Mouse (Mus musculus): ENCODE data around the gene Gm13287. TPM values are rescaled to one million over a fixed set of nuclear protein-coding genes. Genes with fewer than 3 reads are reported as not detected.
"Not testable (repeated sequence)": the region's sequence is repeated elsewhere in the genome, so short reads cannot be mapped to it uniquely, and the experiment has no call there.

Gm13287 gene
- total RNA-seq (2021), result not detected
- long read RNA-seq, experiment 1, result 0 reads
- long read RNA-seq, experiment 2, result 0 reads

GRCm38 (mm10) chr4:88802954-88803353, at the start of gene Gm13287:
TSS of gene Gm13287 (plus strand) at chr4:88803254.
- DNase-seq; intact Hi-C loops (cut with DNase I): not testable (repeated sequence)

- DNase-seq, result peak; percentile 59 to 71
- intact Hi-C loops (cut with DNase I), result not testable (repeated sequence)
Observed at GRCm38 (mm10) chr4:88754818-88755340, 48.2 kb upstream of the Gm13287 start, which contains the start of gene Gm13271. TSS of gene Gm13271 (plus strand) at chr4:88754868.

- DNase-seq, result peak in 1 of 2 experiments; percentile 25
- intact Hi-C loops (cut with DNase I), result not testable (repeated sequence)
Observed at GRCm38 (mm10) chr4:88756581-88757513, 46.2 kb upstream of the Gm13287 start.

GRCm38 (mm10) chr4:88757628-88758031, 45.4 kb upstream of the Gm13287 start:
- intact Hi-C loops (cut with DNase I), result not testable (repeated sequence)
- DNase-seq, result peak; percentile 74 to 90

- DNase-seq; intact Hi-C loops (cut with DNase I): not testable (repeated sequence)
Observed at GRCm38 (mm10) chr4:88758751-88759150, 44.3 kb upstream of the Gm13287 start.

GRCm38 (mm10) chr4:88759610-88760268, 43.3 kb upstream of the Gm13287 start, which contains the start of gene Gm13283:
TSS of gene Gm13283 (plus strand) at chr4:88760119.
- intact Hi-C loops (cut with DNase I); DNase-seq: not testable (repeated sequence)

- intact Hi-C loops (cut with DNase I), result not testable (repeated sequence)
- DNase-seq, result peak; percentile 65 to 71
Observed at GRCm38 (mm10) chr4:88760431-88760830, 42.6 kb upstream of the Gm13287 start.

- intact Hi-C loops (cut with DNase I), result not testable (repeated sequence)
- peak; percentile 55 to 68 for DNase-seq
Observed at GRCm38 (mm10) chr4:88761776-88762175, 41.3 kb upstream of the Gm13287 start.

GRCm38 (mm10) chr4:88762341-88762740, 40.7 kb upstream of the Gm13287 start:
- intact Hi-C loops (cut with DNase I); DNase-seq: not testable (repeated sequence)

- DNase-seq, result peak; percentile 38 to 46
- intact Hi-C loops (cut with DNase I), result not testable (repeated sequence)
Observed at GRCm38 (mm10) chr4:88763384-88764018, 39.6 kb upstream of the Gm13287 start.

- intact Hi-C loops (cut with DNase I), result not testable (repeated sequence)
Observed at GRCm38 (mm10) chr4:88773534-88773933, 29.5 kb upstream of the Gm13287 start, which contains the start of gene Gm13290. TSS of gene Gm13290 (plus strand) at chr4:88773834.

GRCm38 (mm10) chr4:88776622-88777021, 26.4 kb upstream of the Gm13287 start, which contains the start of gene Gm13289:
TSS of gene Gm13289 (plus strand) at chr4:88776922.
- DNase-seq; intact Hi-C loops (cut with DNase I): not testable (repeated sequence)

More at GRCm38 (mm10) chr4:88773534-88773933, 29.5 kb upstream of the Gm13287 start, which contains the start of gene Gm13290:
- not testable (repeated sequence) for DNase-seq

GRCm38 (mm10) chr4:88779550-88779949, 23.5 kb upstream of the Gm13287 start, which contains the start of gene Gm13272:
TSS of gene Gm13272 (plus strand) at chr4:88779850.
- DNase-seq; intact Hi-C loops (cut with DNase I): not testable (repeated sequence)

GRCm38 (mm10) chr4:88780320-88780719, 22.7 kb upstream of the Gm13287 start:
- DNase-seq; intact Hi-C loops (cut with DNase I): not testable (repeated sequence)

- intact Hi-C loops (cut with DNase I); DNase-seq: not testable (repeated sequence)
Observed at GRCm38 (mm10) chr4:88781831-88782230, 21.2 kb upstream of the Gm13287 start, which contains the start of gene Ifnz. TSS of gene Ifnz (plus strand) at chr4:88782131.

- DNase-seq; intact Hi-C loops (cut with DNase I): not testable (repeated sequence)
Observed at GRCm38 (mm10) chr4:88782335-88782734, 20.7 kb upstream of the Gm13287 start.

- DNase-seq; intact Hi-C loops (cut with DNase I): not testable (repeated sequence)
Observed at GRCm38 (mm10) chr4:88785409-88785808, 17.6 kb upstream of the Gm13287 start, which contains the start of gene Gm13276. TSS of gene Gm13276 (plus strand) at chr4:88785709.

GRCm38 (mm10) chr4:88788402-88788801, 14.7 kb upstream of the Gm13287 start, which contains the start of gene Gm13277:
TSS of gene Gm13277 (plus strand) at chr4:88788632.
- intact Hi-C loops (cut with DNase I), result not testable (repeated sequence)
- DNase-seq, result peak; percentile 34 to 63

GRCm38 (mm10) chr4:88791250-88791649, 11.8 kb upstream of the Gm13287 start, which contains the start of gene Gm13278:
TSS of gene Gm13278 (plus strand) at chr4:88791550.
- DNase-seq; intact Hi-C loops (cut with DNase I): not testable (repeated sequence)

Data from gastrocnemius, postnatal 36 days (tissue).